Mouse (Mus musculus) small intestine, adult 2 months (tissue): ENCODE results near the gene Rab30.

ENCODE experiments used
- CTCF ChIP-seq: fragments of 200-500 bp; IDR thresholded peaks from 2 replicates; pipeline ENCODE4 v1.5.1; 2012; ENCODE audit warnings: low read depth, mild to moderate bottlenecking, control low read depth, inconsistent platforms, low read length, moderate library complexity, mixed read lengths; ENCODE audit not compliant: insufficient replicate concordance, insufficient read length; ENCODE audit errors: extremely low read depth
- POLR2A ChIP-seq: fragments of 200-500 bp; IDR thresholded peaks from 2 replicates; pipeline ENCODE4 v1.6.1; 2012; ENCODE audit warnings: low read depth, mild to moderate bottlenecking, control low read depth, inconsistent platforms, low read length, moderate library complexity

- TF ChIP-seq POLR2A (no peak), CTCF (no peak)
Observed at GRCm38 (mm10) chr7:92781361-92781760, 40.0 kb downstream of the Rab30 start.
